Mouse (Mus musculus): ENCODE measurements around the gene Cntf. TPM values are rescaled to one million over a fixed set of nuclear protein-coding genes. Genes with fewer than 3 reads are reported as not detected.
"Not testable (repeated sequence)": the region's sequence is repeated elsewhere in the genome, so short reads cannot be mapped to it uniquely, and the experiment has no call there.

Gene Cntf
- total RNA-seq, 2 experiments from 2014 or later: 3.0 to 4.7 TPM

DNA sequence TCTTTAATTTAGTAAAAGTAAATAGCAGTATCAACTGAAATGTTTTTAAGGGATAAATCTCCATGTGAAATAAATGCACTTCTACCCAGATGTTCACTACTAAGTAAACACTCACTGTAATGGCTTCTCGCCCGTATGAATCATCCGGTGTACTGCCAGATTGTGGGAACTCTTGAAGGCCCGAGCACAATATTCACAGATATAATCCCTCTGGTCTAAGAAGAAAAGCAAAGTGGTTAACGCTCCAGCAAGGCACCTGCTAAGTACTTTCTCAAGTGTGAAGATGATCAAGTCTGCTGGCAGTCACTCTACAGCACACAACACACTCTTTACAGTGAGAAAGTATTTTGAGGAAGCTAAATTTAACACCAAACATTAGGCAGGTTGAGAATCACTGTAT lies 5.5 kb upstream of the Cntf start:
- no peak for DNase-seq (ENCODE audit: low spot score in 2 of 2)

- DNase-seq (ENCODE audit: low spot score in 2 of 2): no peak
Observed at GRCm38 (mm10) chr19:12762212-12763130, 3.0 kb downstream of the Cntf start.

DNA sequence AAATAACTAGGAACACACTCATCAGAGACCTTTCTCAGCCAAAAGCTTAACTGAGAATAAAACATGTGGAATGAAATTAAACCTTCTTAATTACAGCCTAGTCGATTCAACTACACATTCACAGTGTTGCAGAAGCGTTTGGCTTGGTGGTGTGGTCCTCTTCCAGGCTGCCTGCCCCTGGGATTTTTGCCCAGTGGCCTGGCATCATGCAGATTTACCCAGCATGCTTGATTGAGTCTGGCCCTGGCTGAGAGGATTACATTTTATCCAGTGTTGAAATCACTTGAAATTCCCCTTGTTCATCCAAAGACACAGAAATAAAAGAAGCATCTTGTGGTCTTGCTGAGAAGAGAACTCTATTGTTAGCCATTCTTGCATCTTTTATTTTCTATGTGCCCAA lies 5.8 kb downstream of the Cntf start:
- peak; percentile 65 to 89 for DNase-seq (ENCODE audit: low spot score in 2 of 2)

DNA sequence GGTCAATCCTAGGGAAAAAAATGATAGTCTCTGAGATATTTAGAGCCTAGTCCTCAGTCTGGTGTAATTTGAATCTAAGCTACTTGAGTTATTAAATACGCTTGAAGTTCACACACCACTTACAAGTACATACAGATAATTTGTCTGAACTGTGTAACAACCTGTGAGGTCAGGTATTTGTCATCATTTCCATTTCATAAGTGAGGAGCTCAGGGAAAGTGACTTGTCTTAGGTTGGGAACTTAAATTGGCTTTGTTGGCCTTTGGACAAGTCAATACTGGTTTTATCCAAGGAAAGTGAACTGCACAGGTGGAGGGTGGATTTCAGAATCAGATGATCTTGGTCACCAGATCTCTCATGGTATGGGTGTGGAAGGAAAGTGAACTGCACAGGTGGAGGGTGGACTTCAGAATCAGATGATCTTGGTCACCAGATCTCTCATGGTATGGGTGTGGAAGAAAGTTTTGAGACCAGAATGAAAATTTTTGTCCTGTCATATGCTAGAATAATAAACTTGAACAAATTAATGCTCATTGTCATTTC lies 6.4 kb downstream of the Cntf start:
- DNase-seq (ENCODE audit: low spot score in 2 of 2): no peak

DNA sequence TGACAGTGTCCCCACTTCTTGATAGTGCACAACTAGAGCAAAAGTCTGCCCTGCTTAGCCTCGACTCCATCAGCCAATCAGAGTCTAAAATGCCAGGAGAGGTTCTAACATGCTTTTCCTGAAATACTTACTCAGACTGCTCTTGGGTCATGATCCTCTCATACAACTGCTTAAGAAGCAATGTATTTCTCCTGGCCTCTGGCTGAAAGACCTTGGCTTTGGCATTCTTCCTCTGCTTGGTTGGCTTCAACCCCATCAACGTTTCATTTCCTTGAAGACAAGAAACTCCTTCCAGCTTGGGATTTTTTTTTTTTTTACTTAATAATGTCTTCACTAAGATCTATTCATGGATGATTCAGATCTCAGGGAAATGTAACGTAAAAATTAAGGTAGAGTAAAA lies 9.1 kb downstream of the Cntf start:
- no peak for DNase-seq (ENCODE audit: low spot score in 2 of 2)

DNA sequence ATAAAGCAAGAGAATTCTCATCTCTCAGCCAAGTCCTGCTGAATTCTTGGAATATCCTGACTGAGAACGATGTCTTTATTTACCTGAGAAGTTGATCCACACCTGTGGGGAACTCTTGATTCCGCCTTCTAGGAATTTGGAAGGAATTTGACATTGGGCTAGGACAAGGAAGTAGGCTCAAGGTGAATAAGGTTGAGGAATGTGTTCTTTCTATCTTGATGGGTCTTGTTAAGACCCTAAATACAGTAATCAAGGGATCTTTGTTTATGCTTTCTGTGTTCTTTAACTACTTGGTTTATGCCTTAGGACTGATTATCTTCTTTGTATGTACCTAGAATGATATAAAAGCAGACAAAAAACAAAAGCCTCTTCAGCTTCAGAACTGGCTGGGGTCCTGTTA lies 33.5 kb downstream of the Cntf start:
- DNase-seq (ENCODE audit: low spot score in 2 of 2): no peak

GRCm38 (mm10) chr19:12731036-12731435 lies 34.4 kb downstream of the Cntf start:
- DNase-seq (ENCODE audit: low spot score in 2 of 2): no peak

DNA sequence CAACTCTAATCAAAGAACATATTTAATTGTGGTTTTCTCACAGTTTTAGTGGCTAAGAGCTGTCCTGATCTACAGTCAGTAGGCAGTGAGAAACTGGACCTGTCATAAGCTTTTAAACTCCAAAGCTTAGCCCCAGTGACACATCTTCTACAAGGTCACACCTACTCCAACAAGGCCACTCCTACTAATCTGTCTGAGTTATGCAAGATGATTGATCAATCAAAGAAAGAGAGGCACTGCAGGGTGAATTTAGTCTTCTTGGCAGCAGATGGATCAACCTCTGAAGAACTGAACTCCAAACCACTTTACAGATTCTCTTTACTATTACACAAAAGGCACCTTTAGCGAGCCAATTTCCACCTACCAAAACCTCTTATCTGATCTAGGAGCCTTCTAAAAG lies 39.6 kb downstream of the Cntf start:
- DNase-seq (ENCODE audit: low spot score in 2 of 2): no peak

- DNase-seq (ENCODE audit: low spot score in 2 of 2): no peak
Observed at GRCm38 (mm10) chr19:12722308-12722707, 43.1 kb downstream of the Cntf start.

- DNase-seq (ENCODE audit: low spot score in 2 of 2): not testable (repeated sequence)
Observed at GRCm38 (mm10) chr19:12721596-12721995, 43.8 kb downstream of the Cntf start.

DNA sequence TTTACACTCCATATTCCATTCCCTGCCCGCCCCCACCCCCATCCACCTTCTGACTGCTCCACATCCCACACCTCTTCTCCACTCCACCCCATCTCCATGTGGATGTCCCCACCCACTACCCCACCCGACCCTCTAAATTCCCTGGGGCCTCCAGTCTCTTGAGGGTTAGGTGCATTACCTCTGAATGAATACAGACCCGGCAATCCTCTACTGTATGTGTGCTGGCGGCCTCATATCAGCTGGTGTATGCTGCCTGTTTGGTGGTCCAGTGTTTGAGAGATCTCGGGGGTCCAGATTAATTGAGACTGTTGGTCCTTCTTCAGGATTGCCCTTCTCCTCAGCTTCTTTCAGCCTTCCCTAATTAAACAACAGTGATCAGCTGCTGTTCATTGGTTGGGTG lies 44.5 kb downstream of the Cntf start:
- not testable (repeated sequence) for DNase-seq (ENCODE audit: low spot score in 2 of 2)

DNA sequence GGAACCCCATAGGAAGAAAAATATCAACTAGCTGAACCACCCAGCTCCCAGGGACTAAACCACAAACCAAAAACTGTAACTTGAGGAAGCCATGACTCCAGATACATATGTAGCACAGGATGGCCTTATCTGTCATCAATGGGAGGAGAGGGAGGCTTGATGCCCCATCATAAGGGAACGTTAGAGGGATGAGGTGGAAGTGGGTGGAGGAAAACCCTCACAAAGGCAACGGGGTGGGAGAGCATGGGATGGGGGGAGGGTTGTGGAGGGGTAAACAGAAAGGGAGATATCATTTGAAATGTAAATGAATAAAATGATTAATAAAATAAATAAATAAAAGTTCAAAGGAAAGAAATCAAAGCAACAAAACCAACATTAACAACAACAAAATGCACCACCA lies 45.0 kb downstream of the Cntf start:
- DNase-seq (ENCODE audit: low spot score in 2 of 2): no peak

- DNase-seq (ENCODE audit: low spot score in 2 of 2): no peak
Observed at GRCm38 (mm10) chr19:12719189-12719588, 46.2 kb downstream of the Cntf start.

Other genes starting within 250 kb of the Cntf start
- gene Fam111a, start 219.9 kb downstream of the Cntf start, total RNA-seq (2021): 1 to 10 TPM; 1.6 to 2.2 TPM
- under 1 TPM; 0.14 to 0.33 TPM for gene Gm4952, start 165.7 kb downstream of the Cntf start, total RNA-seq (2021)
- under 1 TPM; 0.21 to 0.24 TPM for gene Glyat, start 132.3 kb downstream of the Cntf start, total RNA-seq (2021)
- not detected for gene Olfr1442, start 95.2 kb downstream of the Cntf start, total RNA-seq (2021)
- gene Olfr1443, start 87.5 kb downstream of the Cntf start, total RNA-seq (2021): not detected
- not detected for gene Keg1, start 69.8 kb downstream of the Cntf start, total RNA-seq (2021)
- gene Zfp91, start 30.5 kb upstream of the Cntf start, total RNA-seq (2021): 10 to 100 TPM; 89.1 to 95.0 TPM
- gene Lpxn, start 30.6 kb upstream of the Cntf start, total RNA-seq (2021): 1 to 10 TPM; 1.9 to 2.0 TPM
- gene Gm5244, start 81.0 kb upstream of the Cntf start, total RNA-seq (2021): not detected
- gene Olfr1444, start 91.7 kb upstream of the Cntf start, total RNA-seq (2021): not detected
- not detected for gene Olfr1445, start 118.2 kb upstream of the Cntf start, total RNA-seq (2021)
- not detected for gene Olfr1446, start 127.9 kb upstream of the Cntf start, total RNA-seq (2021)
- gene Olfr1447, start 138.1 kb upstream of the Cntf start, total RNA-seq (2021): not detected
- gene Olfr1448, start 158.8 kb upstream of the Cntf start, total RNA-seq (2021): not detected
- not detected for gene Olfr1449, start 165.2 kb upstream of the Cntf start, total RNA-seq (2021)
- not detected for gene Olfr1450, start 184.6 kb upstream of the Cntf start, total RNA-seq (2021)
- gene Olfr1451, start 229.4 kb upstream of the Cntf start, total RNA-seq (2021): not detected